Mouse (Mus musculus) ES-E14 (cell line): Measurements from ENCODE around the gene Cops6.

Source experiments
- CHD2 ChIP-seq: IDR thresholded peaks from 2 replicates; pipeline ENCODE4 v1.6.1; 2014; ENCODE audit warnings: mild to moderate bottlenecking, low read depth, low read length, inconsistent platforms
- HCFC1 ChIP-seq: IDR thresholded peaks from 2 replicates; pipeline ENCODE4 v1.6.1; 2012; ENCODE audit warnings: low read length, inconsistent platforms, borderline replicate concordance; ENCODE audit not compliant: insufficient read depth
- MAFK ChIP-seq: IDR thresholded peaks from 2 replicates; pipeline ENCODE4 v1.6.1; 2014; ENCODE audit warnings: mild to moderate bottlenecking, low read depth, low read length, inconsistent platforms; ENCODE audit not compliant: insufficient read depth
- ZC3H11A ChIP-seq: IDR thresholded peaks from 2 replicates; pipeline ENCODE4 v1.6.1; 2012; ENCODE audit warnings: low read depth, mild to moderate bottlenecking, inconsistent platforms, low read length, borderline replicate concordance
- ZNF384 ChIP-seq: IDR thresholded peaks from 2 replicates; pipeline ENCODE4 v1.6.1; 2012; ENCODE audit warnings: low read depth, low read length, inconsistent platforms

DNA sequence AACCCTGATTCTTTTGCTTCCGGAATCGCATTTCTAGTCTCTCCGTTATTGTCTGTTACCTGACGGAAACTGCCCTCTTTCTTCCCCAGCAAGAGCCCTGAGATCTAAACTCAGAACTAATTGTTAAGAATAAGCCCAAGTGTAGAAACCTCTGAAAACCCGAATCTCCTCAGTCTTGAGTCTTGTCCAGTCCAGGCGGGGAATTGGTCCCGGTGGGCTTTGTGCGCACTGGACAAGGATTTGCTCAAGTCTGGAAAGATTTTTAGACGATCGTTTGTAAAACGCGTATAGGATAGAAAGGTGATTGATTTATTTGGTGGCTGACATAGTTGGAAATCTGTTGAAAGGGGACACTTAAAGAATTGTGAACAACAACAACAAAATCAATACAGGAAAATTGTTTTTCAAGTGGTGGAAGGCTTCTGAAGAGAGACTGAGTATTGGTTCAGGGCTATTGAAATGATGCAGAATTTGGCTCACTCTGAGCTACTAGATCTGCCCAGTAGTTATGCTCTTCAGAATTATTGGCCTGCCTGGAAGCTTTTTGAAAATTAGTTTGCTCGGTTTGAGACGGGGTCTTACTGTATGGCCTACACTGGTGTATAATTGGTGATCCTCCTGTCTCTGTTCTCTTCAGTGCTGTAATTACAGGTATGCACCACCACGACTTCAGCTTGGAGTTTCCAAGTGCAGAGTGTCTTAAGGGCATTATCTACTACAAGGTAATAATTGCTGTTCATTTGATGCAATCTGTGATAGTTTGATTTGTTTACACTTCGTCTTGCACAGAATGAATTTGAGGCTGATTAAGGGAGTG lies 43.5 kb upstream of the Cops6 start:
- TF ChIP-seq CHD2, result no peak
- TF ChIP-seq ZNF384, result no peak
- TF ChIP-seq HCFC1, result no peak; the same call in 1 of the 2 replicates
- no peak for TF ChIP-seq MAFK
- no peak for TF ChIP-seq ZC3H11A
